Comparison of ENCODE assay signal across 9 mouse cellular contexts in genomic region chr4:130045609-130046008, GRCm38 (mm10). TPM values are rescaled to one million over a fixed set of nuclear protein-coding genes. Genes with fewer than 3 reads are reported as not detected.
A peak's percentile ranks its signal among the peaks of the same experiment; 100 is the strongest.
DNase-seq lines count a peak whose midpoint lies in the region; ATAC-seq and TF ChIP-seq lines count a peak whose summit lies in the region.
"Had no signal": no experiment of that assay in that cellular context is flagged by ENCODE, and none has a peak within 500 bp of the region (broad histone marks: within the 10 kb centered on the region; RNA-seq: fewer than 3 reads in every experiment).

No protein-coding gene starts in this region.

- H3K4me2 ChIP-seq in lung, embryonic 16.5 days (ENCODE audit: low read depth, low read length) = peak overlapping the region; percentile 42

- H3K9ac ChIP-seq in lung, embryonic 16.5 days (ENCODE audit: low read length) = peak overlapping the region; percentile 58

- no peaks in the 10 kb centered on the region for H3K4me1 ChIP-seq in kidney, adult 2 months (ENCODE audit: control insufficient read depth, insufficient read depth, low read length)
- peaks cover 17% of the 10 kb centered on the region for H3K4me1 ChIP-seq in embryonic fibroblast, embryonic 13.5 days (ENCODE audit: control insufficient read depth, insufficient read depth, low read length)
- H3K4me1 ChIP-seq in lung, embryonic 16.5 days (replicated peaks; ENCODE audit: control insufficient read depth, insufficient read depth, low read length) = peaks cover 41% of the 10 kb centered on the region

- no peak overlapping the region for H3K4me3 ChIP-seq in kidney, adult 2 months (ENCODE audit: insufficient read depth, low read depth, low read length)
- no peak overlapping the region for H3K4me3 ChIP-seq in embryonic fibroblast, embryonic 13.5 days (ENCODE audit: insufficient read depth, low read length)
- no peak overlapping the region; the same call in 1 of the 2 replicates for H3K4me3 ChIP-seq in lung, embryonic 16.5 days (ENCODE audit: low read length)

- peak; percentile 32 for ATAC-seq in lung, embryonic 16.5 days (ENCODE audit: low read depth)
- ATAC-seq: Patski had no signal

- intact Hi-C loops in left cerebral cortex, postnatal 25 days (cut with DNase I) = no loop called here

- 55% methylated on average over 14 of the region's 14 CpGs for WGBS in kidney, adult 2 months
- WGBS in lung, embryonic 16.5 days = 22% methylated on average over 14 of the region's 14 CpGs

- 0 out of 2 replicates have a peak overlapping the region, but pooled peaks have one; percentile 10 for H3K27ac ChIP-seq in kidney, adult 2 months (ENCODE audit: insufficient read depth, low read depth, low read length)
- H3K27ac ChIP-seq in embryonic fibroblast, embryonic 13.5 days (ENCODE audit: insufficient read depth, low read length) = peak overlapping the region; percentile 58
- peak overlapping the region; percentile 84 for H3K27ac ChIP-seq in lung, embryonic 16.5 days (ENCODE audit: low read length)

- no peak for TF ChIP-seq POLR2A in kidney, adult 2 months (IDR thresholded peaks at IDR 0.05; ENCODE audit: low read depth, low read length)
- peak; percentile 44; the same call in 1 of the 2 replicates for TF ChIP-seq POLR2A in embryonic fibroblast, embryonic 13.5 days (IDR thresholded peaks at IDR 0.05; ENCODE audit: low read depth, low read length)

- no peaks in the 10 kb centered on the region for H3K27me3 ChIP-seq in kidney, adult 2 months (replicated peaks; ENCODE audit: control insufficient read depth, insufficient read depth, low read length)
- H3K27me3 ChIP-seq in lung, embryonic 16.5 days (ENCODE audit: control insufficient read depth, insufficient read depth, low read depth, low read length) = no peaks in the 10 kb centered on the region
- H3K27me3 ChIP-seq: Patski had no signal

- no peak for TF ChIP-seq CTCF in kidney, adult 2 months (conservative IDR thresholded peaks at IDR 0.05; ENCODE audit: insufficient read depth, insufficient read length, low read depth, low read length)
- no peak for TF ChIP-seq CTCF in embryonic fibroblast, embryonic 13.5 days (IDR thresholded peaks at IDR 0.05; ENCODE audit: borderline replicate concordance, insufficient read depth, low read length)

- H3K36me3 ChIP-seq in kidney, adult 2 months (ENCODE audit: control insufficient read depth, insufficient read depth, low read length) = no peaks in the 10 kb centered on the region
- H3K36me3 ChIP-seq in lung, embryonic 16.5 days (ENCODE audit: control insufficient read depth, insufficient read depth, low read length) = no peaks in the 10 kb centered on the region

- DNase-seq in kidney, adult 2 months = peak; percentile 52
- DNase-seq in kidney, adult 9 months = no peak
- peak; percentile 93 for DNase-seq in induced T-regulatory cell, adult 2 months (ENCODE audit: low read depth)
- DNase-seq in thymus, postnatal 0 days (ENCODE audit: low spot score) = peak; percentile 84
- DNase-seq in left cerebral cortex, postnatal 25 days (ENCODE audit: low spot score in 2 of 2) = no peak
- no peak for DNase-seq in left cerebral cortex, adult 8-10 months (ENCODE audit: low spot score in 2 of 2)

- no peaks in the 10 kb centered on the region for H3K9me3 ChIP-seq in lung, embryonic 16.5 days (ENCODE audit: control insufficient read depth, low read length)

RNA-seq across cellular contexts. Expression of gene Col16a1, which starts 2.0 kb away (rescaled TPM):
- polyA plus RNA-seq in kidney, adult 2 months (2012; rRNA removed) = 12.7 and 15.4 TPM in 2 replicates
- polyA plus RNA-seq in embryonic fibroblast, embryonic 13.5 days (2011; ENCODE audit: insufficient read length, low read depth, missing spikeins) = 133 and 156 TPM in 2 replicates
- polyA plus RNA-seq in lung, embryonic 16.5 days (2015; fragmentation: Nextera tagmentation; extraction: Ambion mirVana) = 44.5 and 50.1 TPM in 2 replicates
- polyA plus RNA-seq in thymus, postnatal 0 days (2015; fragmentation: Nextera tagmentation; extraction: Ambion mirVana) = 3.5 and 6.2 TPM in 2 replicates
- total RNA-seq in left cerebral cortex, postnatal 25 days (2021) = 10 to 100 TPM; 15.1 to 15.7 TPM
- total RNA-seq in left cerebral cortex, adult 8-10 months (2022) = 10 to 100 TPM; 14.6 to 26.0 (median 18.3) TPM

RNA-seq across cellular contexts. Expression of gene Pef1, which starts 56.7 kb away (rescaled TPM):
- 129 and 139 TPM in 2 replicates for polyA plus RNA-seq in kidney, adult 2 months (2012; rRNA removed)
- polyA plus RNA-seq in embryonic fibroblast, embryonic 13.5 days (2011; ENCODE audit: insufficient read length, low read depth, missing spikeins) = 38.1 and 42.3 TPM in 2 replicates
- 77.9 and 81.2 TPM in 2 replicates for polyA plus RNA-seq in lung, embryonic 16.5 days (2015; fragmentation: Nextera tagmentation; extraction: Ambion mirVana)
- polyA plus RNA-seq in thymus, postnatal 0 days (2015; fragmentation: Nextera tagmentation; extraction: Ambion mirVana) = 62.1 and 65.4 TPM in 2 replicates
- total RNA-seq in left cerebral cortex, postnatal 25 days (2021) = 10 to 100 TPM; 65.8 to 66.9 TPM
- total RNA-seq in left cerebral cortex, adult 8-10 months (2022) = 10 to 100 TPM; 72.9 to 80.6 (median 76.1) TPM

Comparison
In these comparisons a context has a peak if more than half of its experiments do, and no peak if none do; other contexts are left out.
1. DNase-seq: peak in kidney, adult 2 months (single experiment), induced T-regulatory cell, adult 2 months (single experiment) and thymus, postnatal 0 days (single experiment); none in kidney, adult 9 months (single experiment), left cerebral cortex, postnatal 25 days (0 of 2) and left cerebral cortex, adult 8-10 months (0 of 2).
2. H3K27ac ChIP-seq: peak in every context shown above with its lines; median percentile 84 in lung, embryonic 16.5 days; 58 in embryonic fibroblast, embryonic 13.5 days; 10 in kidney, adult 2 months.